Mouse (Mus musculus) brain, embryonic 14.5 days (tissue): ENCODE data around the gene Sorl1. TPM values are rescaled to one million over a fixed set of nuclear protein-coding genes. Genes with fewer than 3 reads are reported as not detected.

Experiments used
- DNase-seq: peaks from one replicate; pipeline ENCODE4 v3.0.0-alpha.2; 2011; ENCODE audit warnings: low read depth
- CTCF ChIP-seq: fragments of 200-500 bp; IDR thresholded peaks from 2 replicates; pipeline ENCODE4 v1.5.1; 2012; ENCODE audit warnings: inconsistent platforms, mild to moderate bottlenecking, moderate library complexity, borderline replicate concordance; ENCODE audit not compliant: insufficient read depth, insufficient read length; ENCODE audit errors: extremely low read depth
- POLR2A ChIP-seq: fragments of 200-500 bp; IDR thresholded peaks from 2 replicates; pipeline ENCODE4 v1.6.1; 2012; ENCODE audit warnings: mild to moderate bottlenecking, inconsistent platforms, borderline replicate concordance; ENCODE audit not compliant: poor library complexity, insufficient read depth, insufficient read length, severe bottlenecking; ENCODE audit errors: extremely low read depth
- polyA plus RNA-seq: library from polyadenylated mRNA; depleted of rRNA; stranded (reverse); fragments of >200 nt; gene quantifications from 2 replicates; pipeline ENCODE4 v1.2.3, GENCODE M21; 2012

Sorl1 gene
- polyA plus RNA-seq, 1 experiment, result 16.3 TPM

GRCm38 (mm10) chr9:42097731-42098473 lies 26.2 kb downstream of the Sorl1 start:
- no peak for DNase-seq
- TF ChIP-seq POLR2A (no peak), CTCF (no peak)

DNA sequence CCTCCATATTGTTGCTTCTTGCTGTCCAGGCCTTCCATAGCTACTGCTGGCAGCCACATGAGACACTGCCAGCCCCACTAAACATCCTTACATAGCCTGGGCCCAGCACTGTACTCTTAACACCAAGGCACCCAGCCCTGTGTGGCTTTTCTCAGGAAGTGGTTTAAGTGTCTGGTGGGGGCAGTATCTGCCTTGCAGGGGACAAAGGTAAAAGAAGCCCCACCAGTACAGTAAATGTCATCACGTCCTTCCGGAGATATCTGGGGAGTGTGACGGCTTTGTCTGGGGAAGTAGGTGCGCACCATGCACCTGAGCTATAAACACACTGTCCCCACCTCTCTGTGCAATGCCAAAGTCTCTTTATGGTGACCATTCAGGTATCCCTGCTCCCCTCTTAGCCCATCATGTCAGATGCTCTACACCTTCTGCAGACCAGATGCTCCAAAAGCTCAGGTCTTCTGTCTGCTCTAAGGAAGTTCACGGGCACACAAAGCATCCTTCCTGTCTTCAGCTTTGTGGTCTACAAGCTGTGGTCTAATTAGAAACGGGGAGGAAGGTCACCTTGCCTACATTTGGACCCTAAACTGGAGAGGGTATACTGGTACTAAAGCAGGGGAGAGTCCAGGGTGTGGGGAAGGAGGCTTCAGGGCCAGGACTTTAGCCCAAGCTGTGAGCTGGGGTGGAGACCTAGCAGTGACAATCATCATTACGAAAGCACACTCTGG lies 26.9 kb downstream of the Sorl1 start:
- no peak for DNase-seq
- TF ChIP-seq POLR2A (no peak), CTCF (no peak)

- peak; percentile 75 for DNase-seq
- TF ChIP-seq POLR2A, result no peak
- TF ChIP-seq CTCF, result no peak
These were observed 29.3 kb downstream of the Sorl1 start for GRCm38 (mm10) chr9:42094752-42095151.

- no peak for TF ChIP-seq POLR2A
- no peak for TF ChIP-seq CTCF
- no peak for DNase-seq
These were observed 30.0 kb downstream of the Sorl1 start for GRCm38 (mm10) chr9:42094028-42094551.

GRCm38 (mm10) chr9:42092749-42093148 lies 31.3 kb downstream of the Sorl1 start:
- no peak for DNase-seq
- no peak for TF ChIP-seq POLR2A
- TF ChIP-seq CTCF, result no peak

DNA sequence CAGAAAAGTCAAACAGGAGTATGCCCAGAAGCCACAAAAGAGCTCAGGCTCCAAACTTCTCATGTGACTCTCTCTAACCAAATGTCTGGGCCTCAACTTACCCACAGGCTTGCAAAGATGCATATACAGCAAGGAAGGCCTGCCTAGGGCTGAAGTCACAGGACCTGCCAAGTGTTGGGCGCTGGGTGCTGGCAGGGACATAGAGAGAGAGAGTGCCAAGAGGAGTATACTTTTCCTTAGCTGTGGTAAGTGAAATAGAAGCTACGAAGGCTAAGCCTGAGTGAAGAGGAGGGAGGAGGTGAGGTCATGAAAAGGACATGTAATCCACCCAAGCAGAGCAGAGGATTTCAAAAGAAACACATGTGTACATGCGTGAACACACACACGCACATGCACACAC lies 32.5 kb downstream of the Sorl1 start:
- no peak for DNase-seq
- TF ChIP-seq CTCF, result no peak
- TF ChIP-seq POLR2A, result no peak

DNA sequence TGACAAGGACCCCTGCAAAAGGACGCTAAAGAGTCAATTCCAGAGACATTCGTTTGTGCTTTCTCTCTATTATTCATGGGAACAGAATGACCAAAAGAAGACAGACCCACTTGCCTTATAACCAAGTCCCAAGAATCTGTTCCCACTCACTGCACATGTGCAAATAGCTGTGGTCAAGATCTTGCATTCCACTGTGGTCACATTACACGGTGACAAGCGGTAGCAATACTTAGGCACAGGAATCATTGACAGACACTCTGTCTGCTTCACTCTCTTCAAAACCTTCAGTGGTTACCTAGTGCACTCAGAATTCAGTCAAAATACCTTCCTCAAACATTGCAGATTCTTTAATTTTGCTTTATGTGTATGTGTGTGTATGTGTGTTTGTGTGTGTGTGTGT lies 36.2 kb downstream of the Sorl1 start:
- TF ChIP-seq POLR2A (no peak), CTCF (no peak)
- no peak for DNase-seq

GRCm38 (mm10) chr9:42085970-42086369 lies 38.1 kb downstream of the Sorl1 start:
- DNase-seq, result no peak
- TF ChIP-seq POLR2A, result no peak
- TF ChIP-seq CTCF, result no peak

- no peak for TF ChIP-seq CTCF
- TF ChIP-seq POLR2A, result no peak
- no peak for DNase-seq
These were observed 40.4 kb downstream of the Sorl1 start for GRCm38 (mm10) chr9:42083661-42084067.

GRCm38 (mm10) chr9:42081681-42082530 lies 42.2 kb downstream of the Sorl1 start:
- no peak for DNase-seq
- TF ChIP-seq POLR2A, result no peak
- no peak for TF ChIP-seq CTCF

GRCm38 (mm10) chr9:42080671-42081070 lies 43.4 kb downstream of the Sorl1 start:
- no peak for TF ChIP-seq POLR2A
- no peak for TF ChIP-seq CTCF
- DNase-seq, result no peak
